Mouse (Mus musculus) myocyte (in vitro differentiated cells): ENCODE measurements around the gene Sh3pxd2a.

Source experiments
- CEBPB ChIP-seq: IDR thresholded peaks from 2 replicates; pipeline ENCODE4 v1.6.1; 2011; ENCODE audit warnings: mild to moderate bottlenecking, moderate library complexity; ENCODE audit not compliant: poor library complexity, insufficient read depth, severe bottlenecking
- E2F4 ChIP-seq: IDR thresholded peaks from one replicate; pipeline ENCODE4 v1.6.1; 2011; ENCODE audit warnings: mild to moderate bottlenecking, control low read depth, moderate library complexity; ENCODE audit not compliant: insufficient read depth
- POLR2A ChIP-seq: IDR thresholded peaks from one replicate; pipeline ENCODE4 v1.6.1; 2011; ENCODE audit warnings: low read depth, mild to moderate bottlenecking, control low read depth, moderate library complexity; ENCODE audit not compliant: insufficient read length
- USF1 ChIP-seq: IDR thresholded peaks from one replicate; pipeline ENCODE4 v1.6.1; 2011; ENCODE audit warnings: low read depth, mild to moderate bottlenecking, control low read depth, moderate library complexity

GRCm38 (mm10) chr19:47452682-47453081, 11.5 kb downstream of the Sh3pxd2a start:
- TF ChIP-seq POLR2A (no peak), CEBPB (no peak), E2F4 (no peak), USF1 (no peak)
